28 mouse cellular contexts compared by ENCODE assay signal in genomic region chr2:165037415-165037814, GRCm38 (mm10). TPM values are rescaled to one million over a fixed set of nuclear protein-coding genes. Genes with fewer than 3 reads are reported as not detected.
"Had no signal": no experiment of that assay in that cellular context is flagged by ENCODE, and none has a peak within 500 bp of the region (broad histone marks: within the 10 kb centered on the region; RNA-seq: fewer than 3 reads in every experiment).

No protein-coding gene starts in this region.

- H3K9ac ChIP-seq: liver, embryonic 15.5 days; liver, postnatal 0 days; lung, embryonic 15.5 days; midbrain, embryonic 12.5 days; neural tube, embryonic 13.5 days; neural tube, embryonic 15.5 days; stomach, embryonic 15.5 days had no signal

- H3K4me2 ChIP-seq: liver, embryonic 15.5 days; lung, embryonic 15.5 days; midbrain, embryonic 12.5 days; neural tube, embryonic 13.5 days; neural tube, embryonic 15.5 days; stomach, embryonic 15.5 days had no signal

- H3K27ac ChIP-seq: liver, embryonic 15.5 days; lung, embryonic 15.5 days; macrophage; midbrain, embryonic 10.5 days; midbrain, embryonic 12.5 days; neural tube, embryonic 13.5 days; neural tube, embryonic 15.5 days; stomach, embryonic 15.5 days; stomach, postnatal 0 days had no signal

- H3K27me3 ChIP-seq: lung, embryonic 15.5 days; midbrain, embryonic 12.5 days; neural tube, embryonic 13.5 days; neural tube, embryonic 15.5 days; stomach, embryonic 15.5 days had no signal

- DNase-seq: liver, postnatal 0 days; lung, adult 2 months; lung, postnatal 14 days; lung, postnatal 36 days; midbrain, embryonic 14.5 days; retina, postnatal 1 day; right cerebral cortex, adult 18-20 months; right cerebral cortex, postnatal 25 days; thymus, adult 2 months; thymus, postnatal 25 days; thymus, postnatal 4 days had no signal

- H3K9me3 ChIP-seq: liver, embryonic 15.5 days; lung, embryonic 15.5 days; megakaryocyte, embryonic 14.5 days; midbrain, embryonic 10.5 days; midbrain, embryonic 12.5 days; neural tube, embryonic 13.5 days; neural tube, embryonic 15.5 days; stomach, embryonic 15.5 days had no signal

- ATAC-seq: liver, postnatal 0 days; lung, postnatal 0 days; midbrain, embryonic 16.5 days had no signal

- H3K36me3 ChIP-seq: liver, embryonic 15.5 days; lung, embryonic 15.5 days; midbrain, embryonic 10.5 days; midbrain, embryonic 12.5 days; neural tube, embryonic 13.5 days; neural tube, embryonic 15.5 days; stomach, embryonic 15.5 days had no signal

- H3K4me3 ChIP-seq: liver, embryonic 15.5 days; lung, embryonic 15.5 days; megakaryocyte, embryonic 14.5 days; midbrain, embryonic 10.5 days; midbrain, embryonic 12.5 days; myocyte; neural tube, embryonic 13.5 days; neural tube, embryonic 15.5 days; stomach, embryonic 15.5 days had no signal

RNA-seq across cellular contexts. Expression of gene 1700025C18Rik, which starts 53.1 kb away (rescaled TPM):
- total RNA-seq: megakaryocyte progenitor cell, adult 5-6 weeks had no signal
- polyA plus RNA-seq: liver, embryonic 15.5 days; liver, postnatal 0 days; lung, adult 2 months; lung, embryonic 15.5 days; lung, postnatal 0 days; macrophage; midbrain, embryonic 10.5 days; midbrain, embryonic 12.5 days; midbrain, embryonic 14.5 days; midbrain, embryonic 16.5 days; myocyte; neural tube, embryonic 11.5 days; neural tube, embryonic 13.5 days; neural tube, embryonic 15.5 days; spleen, adult 2 months; stomach, embryonic 15.5 days; stomach, postnatal 0 days; thymus, adult 2 months; urinary bladder, adult 2 months had no signal
